Mouse (Mus musculus) layer of hippocampus, adult 8-10 months (tissue): Measurements from ENCODE around the gene Zfp658. TPM values are rescaled to one million over a fixed set of nuclear protein-coding genes. Genes with fewer than 3 reads are reported as not detected.
A peak's percentile ranks its signal among the peaks of the same experiment; 100 is the strongest.

Experiments
- DNase-seq, 2 experiments: peaks; one replicate each; pipeline ENCODE4 v3.0.0; 2022; ENCODE audit warnings: low spot score in 2 of 2
- total RNA-seq, 4 experiments: library from RNA; stranded (reverse); gene quantifications; 2 replicates each; pipeline ENCODE4 v1.2.4; 2022

Gene Zfp658
- total RNA-seq, 4 experiments from 2014 or later: 5.5 to 7.2 (median 6.4) TPM

- DNase-seq: peak; percentile 34 to 40
Observed at GRCm38 (mm10) chr7:43580526-43580925, 18.5 kb downstream of the Zfp658 start.

GRCm38 (mm10) chr7:43584790-43585189, 22.7 kb downstream of the Zfp658 start:
- no peak for DNase-seq

- no peak for DNase-seq
Observed at GRCm38 (mm10) chr7:43601884-43602283, 39.8 kb downstream of the Zfp658 start.

DNA sequence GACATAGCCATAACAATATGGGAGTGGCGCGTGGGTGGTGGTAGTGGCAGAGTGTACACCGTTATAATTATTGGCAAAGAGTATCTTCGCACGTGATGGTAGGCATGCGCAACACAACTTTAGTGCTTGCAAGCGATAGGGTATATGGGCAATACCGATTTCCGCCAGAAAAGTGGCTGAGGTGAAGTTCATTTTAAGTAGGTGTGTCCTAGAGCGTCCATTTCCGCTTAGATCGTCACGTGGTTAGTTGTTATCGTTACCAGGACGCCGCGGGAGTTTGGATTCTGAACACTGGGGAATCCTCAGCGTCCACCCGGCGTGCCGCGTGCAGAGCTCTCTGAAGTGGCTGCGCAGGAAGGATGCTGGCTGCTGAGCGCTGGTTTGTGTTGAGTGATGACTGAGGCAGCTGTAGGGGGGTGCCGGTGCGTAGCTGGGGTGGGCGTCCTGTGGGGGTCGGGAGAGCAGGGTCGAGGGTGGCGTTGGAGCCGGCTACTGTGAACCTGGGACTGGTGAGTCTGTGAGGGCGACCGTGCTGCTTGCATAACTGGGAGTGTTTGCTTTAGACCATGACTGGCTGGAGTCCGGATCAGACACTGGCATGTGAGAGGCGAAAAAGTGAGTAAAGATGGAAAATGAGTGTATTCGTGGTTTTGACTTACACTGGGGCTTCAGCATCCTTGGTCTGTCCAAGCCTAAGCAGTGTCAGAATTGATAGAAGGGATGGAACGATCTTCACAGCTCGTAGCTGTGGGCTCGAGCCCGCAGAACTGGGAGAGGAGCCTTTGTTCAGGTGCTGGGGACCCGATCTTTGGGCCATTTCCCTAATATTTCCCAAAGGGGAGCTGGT, 45.1 kb downstream of the Zfp658 start, which contains the start of gene Zfp819:
TSS of gene Zfp819 (plus strand) at position 274 of the 847 bp plus-strand sequence.
- peak; percentile 69 to 74 for DNase-seq

DNA sequence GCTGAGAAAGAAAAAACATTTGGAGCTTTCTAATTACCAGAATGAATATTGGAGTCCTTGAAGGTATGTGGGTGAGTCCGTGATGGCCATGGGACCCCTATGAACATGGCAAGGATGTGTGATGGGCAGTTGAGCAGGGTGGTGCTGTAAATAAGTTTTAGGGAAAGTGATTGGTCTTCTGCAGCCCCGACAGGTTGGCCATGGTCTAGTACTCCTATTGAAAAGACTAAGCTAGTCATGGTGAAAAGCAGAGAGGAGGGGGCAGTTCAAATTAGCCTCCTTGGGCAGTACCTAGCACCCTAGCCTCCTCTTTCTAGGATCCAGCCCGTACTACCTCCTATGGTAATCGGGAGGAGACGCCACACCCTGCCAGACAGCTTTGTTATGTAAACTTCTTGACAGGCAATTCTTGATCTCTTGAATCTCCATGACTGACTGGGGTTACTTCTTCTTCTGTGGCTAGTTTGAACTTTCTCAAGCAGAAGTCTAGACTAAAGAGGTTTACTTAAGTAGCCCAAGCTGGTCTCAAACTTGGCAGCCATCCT, 45.8 kb downstream of the Zfp658 start:
- no peak for DNase-seq

DNA sequence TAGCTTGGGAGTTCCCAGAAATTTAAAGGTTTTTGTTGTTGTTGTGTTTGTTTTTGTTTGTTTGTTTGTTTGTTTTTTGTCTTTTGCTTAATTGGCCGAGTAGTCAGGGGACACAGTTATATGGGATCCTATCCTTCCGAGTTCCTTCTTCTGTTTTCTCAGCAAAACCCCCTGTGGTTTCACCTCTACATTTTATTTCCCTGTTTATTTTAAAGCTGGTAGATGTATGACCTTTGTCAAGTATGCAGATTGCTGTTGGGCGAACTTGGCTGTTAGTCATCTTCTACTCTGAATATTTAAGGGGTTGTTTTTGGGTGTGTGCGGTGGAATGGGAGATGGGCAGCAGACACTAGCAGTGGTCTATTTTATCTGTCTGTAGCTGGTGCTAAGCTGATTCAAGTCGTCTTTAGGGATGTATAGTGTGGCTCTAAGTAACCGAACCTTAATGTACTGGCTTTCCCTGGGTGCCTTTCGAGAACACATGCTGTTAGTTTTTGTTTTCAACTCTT, 46.3 kb downstream of the Zfp658 start:
- no peak for DNase-seq

DNA sequence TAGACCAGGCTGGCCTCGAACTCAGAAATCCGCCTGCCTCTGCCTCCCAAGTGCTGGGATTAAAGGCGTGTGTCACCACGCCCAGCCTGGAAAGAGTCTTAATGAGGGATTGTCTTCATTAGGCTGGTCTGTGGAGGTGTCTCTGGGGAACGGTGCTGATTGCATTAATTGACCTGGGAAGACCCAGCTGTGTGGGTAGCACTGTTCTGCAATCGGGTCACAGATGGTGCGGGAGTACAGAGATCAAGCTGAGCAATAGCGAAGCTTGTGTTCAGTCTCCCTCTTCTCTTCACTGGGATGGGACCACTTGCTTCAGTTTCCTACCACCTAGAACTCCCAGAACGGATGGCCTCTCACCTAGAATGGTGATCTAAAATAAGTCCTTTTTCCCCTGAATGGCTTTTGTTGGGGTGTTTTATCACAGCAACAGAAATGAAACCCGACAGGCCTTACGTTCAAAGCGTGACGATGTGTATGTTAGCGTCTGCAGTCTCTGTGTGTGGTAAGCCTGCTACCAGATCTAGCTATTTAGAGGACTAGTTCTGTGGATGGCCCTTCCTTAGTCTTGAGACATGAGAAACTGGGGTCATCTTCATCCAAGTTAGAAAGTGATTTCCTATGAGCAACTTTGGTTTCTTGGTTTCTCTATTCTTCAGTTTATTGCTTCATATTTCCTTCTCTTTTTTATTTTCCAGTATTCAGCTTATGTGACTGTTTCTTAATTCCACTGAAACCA, 51.9 kb downstream of the Zfp658 start:
- no peak for DNase-seq

DNA sequence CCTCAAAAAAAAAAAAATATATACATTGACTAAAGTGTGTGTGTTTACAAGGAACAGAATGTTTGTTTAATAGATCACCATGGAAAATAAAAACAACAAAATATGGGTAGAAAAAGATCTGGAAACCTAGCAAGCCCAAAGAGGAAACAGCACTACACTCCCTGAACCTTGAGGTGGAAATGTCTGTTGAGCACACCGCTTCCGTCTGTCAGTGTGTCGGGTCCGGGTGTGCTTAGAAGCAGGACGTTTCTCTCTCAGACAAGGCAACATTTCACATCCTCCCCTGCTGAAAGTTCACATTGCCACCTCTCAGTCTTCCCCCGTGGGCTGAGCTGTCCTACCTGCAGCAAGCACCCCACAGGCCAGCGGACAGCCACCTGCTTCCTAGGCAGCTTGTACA, 60.9 kb downstream of the Zfp658 start:
- no peak for DNase-seq

GRCm38 (mm10) chr7:43623819-43624218, 61.8 kb downstream of the Zfp658 start:
- no peak for DNase-seq

Other genes starting within 250 kb of the Zfp658 start
- 10 to 100 TPM; 22.7 to 26.8 (median 25.6) TPM for gene Zfp715, start 249.0 kb upstream of the Zfp658 start, total RNA-seq
- gene Siglecf, start 210.9 kb upstream of the Zfp658 start, total RNA-seq: 1 to 10 TPM in 2 of 4 experiments, under 1 TPM in 2; 0.68 to 2.8 (median 1.7) TPM
- gene Siglecg, start 154.1 kb upstream of the Zfp658 start, total RNA-seq: under 1 TPM in 1 of 4 experiments, not detected in 3; 0.17 TPM
- not detected for gene Lim2, start 134.6 kb upstream of the Zfp658 start, total RNA-seq
- under 1 TPM in 1 of 4 experiments, not detected in 3; 0.45 TPM for gene Nkg7, start 125.2 kb upstream of the Zfp658 start, total RNA-seq
- gene Cldnd2, start 121.5 kb upstream of the Zfp658 start, total RNA-seq: not detected
- gene Etfb, start 118.2 kb upstream of the Zfp658 start, total RNA-seq: 10 to 100 TPM; 59.8 to 75.6 (median 69.4) TPM
- gene Gm45233, start 118.1 kb upstream of the Zfp658 start, total RNA-seq: 1 to 10 TPM in 2 of 4 experiments, under 1 TPM in 1, not detected in 1; 0.65 to 2.6 (median 1.7) TPM
- gene Vsig10l, start 99.1 kb upstream of the Zfp658 start, total RNA-seq: 1 to 10 TPM; 2.3 to 4.5 (median 3.9) TPM
- 10 to 100 TPM; 21.4 to 23.8 (median 22.9) TPM for gene Iglon5, start 72.2 kb upstream of the Zfp658 start, total RNA-seq
- not detected for gene 4931406B18Rik, start 56.3 kb upstream of the Zfp658 start, total RNA-seq
- gene Cd33, start 17.8 kb upstream of the Zfp658 start, total RNA-seq: 10 to 100 TPM in 2 of 4 experiments, 1 to 10 TPM in 2; 4.2 to 16.9 (median 9.6) TPM
- 10 to 100 TPM; 18.5 to 20.4 (median 19.2) TPM for gene Zfp719, start 17.4 kb downstream of the Zfp658 start, total RNA-seq
- gene Zfp819, start 44.9 kb downstream of the Zfp658 start, total RNA-seq: under 1 TPM in 2 of 4 experiments, not detected in 2; 0.14 to 0.25 TPM
- under 1 TPM in 1 of 4 experiments, not detected in 3; 0.31 TPM for gene Ceacam18, start 72.5 kb downstream of the Zfp658 start, total RNA-seq
- 1 to 10 TPM; 1.3 to 2.6 (median 1.5) TPM for gene Siglece, start 97.9 kb downstream of the Zfp658 start, total RNA-seq
- 10 to 100 TPM in 1 of 4 experiments, 1 to 10 TPM in 3; 7.5 to 12.3 (median 9.8) TPM for gene Ctu1, start 109.8 kb downstream of the Zfp658 start, total RNA-seq
- gene Klk14, start 128.2 kb downstream of the Zfp658 start, total RNA-seq: not detected
- not detected for gene Klk13, start 150.3 kb downstream of the Zfp658 start, total RNA-seq
- gene Klk12, start 206.6 kb downstream of the Zfp658 start, total RNA-seq: not detected
- gene Klk11, start 212.3 kb downstream of the Zfp658 start, total RNA-seq: not detected
- gene Klk10, start 218.8 kb downstream of the Zfp658 start, total RNA-seq: 1 to 10 TPM in 2 of 4 experiments, under 1 TPM in 2; 0.92 to 1.5 (median 1.3) TPM
- gene Klk9, start 229.6 kb downstream of the Zfp658 start, total RNA-seq: under 1 TPM in 1 of 4 experiments, not detected in 3; 0.23 TPM
- gene Klk8, start 235.3 kb downstream of the Zfp658 start, total RNA-seq: 10 to 100 TPM; 18.3 to 25.9 (median 23.2) TPM
- gene Klk7, start 249.0 kb downstream of the Zfp658 start, total RNA-seq: under 1 TPM; 0.20 to 0.87 (median 0.46) TPM